Mouse (Mus musculus): ENCODE measurements at regions not wholly inside any gene's neighbourhood (a gene's known extent, or its start where the extent isn't known, plus 50 kb on each side); places are given as distances from the start of the nearest gene placed in this dataset.

DNA sequence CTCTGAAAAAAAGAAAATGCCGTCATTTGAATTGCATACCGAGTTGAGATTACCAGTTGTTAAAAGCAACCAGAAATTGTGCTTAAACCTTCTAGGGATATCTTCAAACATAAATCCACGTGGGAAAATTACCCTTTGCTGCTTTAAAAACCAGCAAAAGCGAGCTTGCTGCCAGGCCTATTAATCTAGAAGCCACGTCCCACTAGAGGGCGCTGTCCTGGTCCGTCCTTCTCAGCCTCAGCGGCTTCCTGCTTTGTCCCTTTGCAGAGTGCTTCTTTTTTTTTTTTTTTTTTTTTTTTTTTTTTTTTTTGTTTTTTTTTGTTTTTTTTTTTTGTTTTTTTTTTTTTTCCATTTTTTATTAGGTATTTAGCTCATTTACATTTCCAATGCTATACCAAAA, 173.9 kb downstream of the Cand1 start:
- H3K27me3 ChIP-seq: no peaks in the 10 kb centered on the region
- H3K9ac ChIP-seq: no peak overlapping the region
- H3K36me3 ChIP-seq: no peaks in the 10 kb centered on the region
- no peaks in the 10 kb centered on the region for H3K9me3 ChIP-seq
- H3K4me1 ChIP-seq: peaks cover 3% of the 10 kb centered on the region; the same call in 1 of the 2 replicates
- H3K4me2 ChIP-seq: no peak overlapping the region
- 36% methylated on average over 8 of the region's 8 CpGs for WGBS
- no peak overlapping the region for H3K27ac ChIP-seq
- ATAC-seq (ENCODE audit: insufficient number of reproducible peaks, low FRiP score, low TSS enrichment, low read depth): no peak
- no peak overlapping the region for H3K4me3 ChIP-seq

DNA sequence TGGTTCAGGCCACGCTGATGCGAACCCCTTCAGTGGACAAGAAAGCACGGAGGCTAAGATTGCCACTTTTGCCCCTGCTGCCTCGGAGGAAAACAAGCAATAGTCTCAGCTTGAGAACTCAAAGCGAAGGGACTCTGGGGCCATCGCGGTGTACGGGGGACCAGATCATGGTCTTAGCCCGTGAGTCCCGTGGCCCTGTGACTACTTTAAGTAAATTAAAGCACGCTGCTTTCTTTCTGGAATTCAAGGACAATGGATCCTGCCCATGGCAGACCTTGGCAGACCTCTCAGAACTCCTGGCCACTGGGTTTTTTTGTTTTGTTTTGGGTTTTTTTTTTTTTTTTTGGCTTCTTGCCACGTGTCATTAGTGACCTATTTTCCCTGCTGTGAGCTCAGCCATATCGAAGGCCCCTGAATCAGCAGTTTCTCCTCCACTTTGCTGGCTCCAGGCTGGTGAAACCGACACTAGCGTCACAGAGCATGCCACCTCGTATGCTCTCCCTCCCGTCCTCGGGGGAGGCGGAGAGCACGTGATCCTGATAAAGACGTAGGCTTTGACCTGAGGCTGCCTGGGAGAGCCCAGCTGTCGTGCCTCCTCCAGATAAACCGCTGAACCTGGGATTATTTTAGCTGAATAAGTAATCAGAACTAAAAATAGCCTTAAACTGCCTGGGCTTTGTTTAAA, 174.6 kb downstream of the Cand1 start:
- no peaks in the 10 kb centered on the region for H3K9me3 ChIP-seq
- no peak overlapping the region for H3K4me2 ChIP-seq
- WGBS: 44% methylated on average over 23 of the region's 23 CpGs
- no peaks in the 10 kb centered on the region for H3K36me3 ChIP-seq
- ATAC-seq (ENCODE audit: insufficient number of reproducible peaks, low FRiP score, low TSS enrichment, low read depth): no peak
- no peaks in the 10 kb centered on the region for H3K27me3 ChIP-seq
- H3K4me1 ChIP-seq: peaks cover 3% of the 10 kb centered on the region; the same call in 1 of the 2 replicates
- H3K4me3 ChIP-seq: no peak overlapping the region
- H3K27ac ChIP-seq: no peak overlapping the region
- H3K9ac ChIP-seq: no peak overlapping the region

DNA sequence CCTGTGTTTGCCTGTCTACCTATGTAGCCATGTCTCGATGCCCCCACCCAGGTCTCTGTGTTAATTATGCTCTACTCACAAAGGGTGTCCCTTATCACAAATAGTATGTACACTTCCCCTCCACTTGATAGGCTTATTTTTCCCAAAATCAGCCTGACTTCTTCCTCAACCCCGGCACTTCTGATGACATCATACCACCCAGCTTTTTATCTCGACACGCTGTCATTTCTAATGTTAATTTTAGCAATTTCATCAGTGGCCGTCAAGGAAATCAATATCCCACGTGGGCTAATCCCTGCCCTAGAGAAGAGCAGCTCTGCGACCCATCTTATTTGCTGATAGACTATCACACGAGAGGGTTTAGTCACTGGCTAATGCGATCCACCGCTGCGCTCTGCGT, 175.6 kb downstream of the Cand1 start:
- 90% methylated on average over 12 of the region's 12 CpGs for WGBS
- H3K4me1 ChIP-seq: peaks cover 3% of the 10 kb centered on the region; the same call in 1 of the 2 replicates
- ATAC-seq (ENCODE audit: insufficient number of reproducible peaks, low FRiP score, low TSS enrichment, low read depth): no peak
- H3K4me3 ChIP-seq: no peak overlapping the region
- H3K9ac ChIP-seq: no peak overlapping the region
- H3K36me3 ChIP-seq: no peaks in the 10 kb centered on the region
- H3K27me3 ChIP-seq: no peaks in the 10 kb centered on the region
- no peak overlapping the region for H3K27ac ChIP-seq
- no peak overlapping the region for H3K4me2 ChIP-seq
- no peaks in the 10 kb centered on the region for H3K9me3 ChIP-seq

DNA sequence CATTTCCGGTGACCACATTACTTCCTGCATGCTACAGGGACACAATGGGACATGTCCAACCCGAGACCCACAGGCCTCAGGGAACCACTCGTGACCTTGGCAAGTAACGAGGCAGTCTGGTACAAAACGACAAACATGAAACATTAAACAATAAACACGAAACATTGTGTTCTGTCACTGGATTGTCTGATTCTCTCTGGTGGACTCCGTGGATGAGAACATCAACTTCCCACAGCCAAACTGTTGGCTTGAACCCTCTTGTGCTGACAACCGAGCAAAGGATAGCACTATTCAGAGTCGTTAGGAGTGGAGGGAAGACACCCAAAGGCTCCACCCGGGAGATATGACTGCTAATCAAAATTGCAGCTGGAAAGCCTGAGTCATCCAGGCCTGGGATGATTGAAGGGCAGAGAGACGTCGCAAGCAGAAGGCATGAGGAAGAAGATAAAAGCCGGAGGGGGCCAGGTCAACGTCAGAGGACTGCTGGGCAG, 176.6 kb downstream of the Cand1 start:
- no peak overlapping the region for H3K9ac ChIP-seq
- no peaks in the 10 kb centered on the region for H3K36me3 ChIP-seq
- peaks cover 6% of the 10 kb centered on the region; the same call in 1 of the 2 replicates for H3K4me1 ChIP-seq
- no peaks in the 10 kb centered on the region for H3K9me3 ChIP-seq
- no peak for ATAC-seq (ENCODE audit: insufficient number of reproducible peaks, low FRiP score, low TSS enrichment, low read depth)
- 73% methylated on average over 14 of the region's 14 CpGs for WGBS
- H3K27me3 ChIP-seq: no peaks in the 10 kb centered on the region
- no peak overlapping the region for H3K4me2 ChIP-seq
- no peak overlapping the region for H3K4me3 ChIP-seq
- no peak overlapping the region for H3K27ac ChIP-seq

- ATAC-seq (ENCODE audit: insufficient number of reproducible peaks, low FRiP score, low TSS enrichment, low read depth): no peak
- Histone ChIP-seq H3K4me1 (peaks cover 6% of the 10 kb centered on the region; the same call in 1 of the 2 replicates), H3K9ac (no peak overlapping the region), H3K27me3 (no peaks in the 10 kb centered on the region), H3K4me3 (no peak overlapping the region), H3K36me3 (no peaks in the 10 kb centered on the region), H3K27ac (no peak overlapping the region), H3K4me2 (no peak overlapping the region), H3K9me3 (no peaks in the 10 kb centered on the region)
- 70% methylated on average over 13 of the region's 13 CpGs for WGBS
These were observed 177.8 kb downstream of the Cand1 start for GRCm38 (mm10) chr10:119061958-119062599.

DNA sequence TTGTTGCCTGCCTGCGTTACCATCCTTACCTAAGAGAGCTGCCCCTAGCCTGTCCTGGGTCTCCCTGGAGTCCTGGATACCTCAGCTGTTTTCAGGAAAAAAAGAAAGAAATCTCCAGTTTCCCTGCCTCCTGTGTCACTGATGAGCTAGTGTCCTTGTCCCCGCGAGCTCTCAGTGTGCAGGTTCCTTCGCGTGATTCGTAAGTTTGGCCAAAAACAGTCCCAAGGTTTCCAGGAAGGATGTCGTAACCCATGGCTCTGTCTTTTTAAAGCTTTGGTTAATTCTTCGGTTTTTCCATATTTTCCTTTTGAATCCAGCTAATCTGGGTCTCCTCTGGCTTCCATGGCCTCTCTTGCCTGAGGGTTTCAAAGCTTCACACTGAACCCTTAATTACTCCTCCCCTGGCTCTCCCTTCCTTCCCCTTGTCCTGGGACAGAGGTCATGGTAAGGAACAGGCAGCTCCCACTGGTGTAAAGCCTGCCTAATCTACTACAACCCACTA, 178.5 kb downstream of the Cand1 start:
- 68% methylated on average over 8 of the region's 8 CpGs for WGBS
- Histone ChIP-seq H3K9ac (no peak overlapping the region), H3K36me3 (no peaks in the 10 kb centered on the region), H3K9me3 (no peaks in the 10 kb centered on the region), H3K4me3 (no peak overlapping the region), H3K27ac (no peak overlapping the region), H3K4me2 (no peak overlapping the region), H3K27me3 (no peaks in the 10 kb centered on the region), H3K4me1 (peaks cover 8% of the 10 kb centered on the region)
- no peak for ATAC-seq (ENCODE audit: insufficient number of reproducible peaks, low FRiP score, low TSS enrichment, low read depth)

- no peak overlapping the region for H3K9ac ChIP-seq
- H3K4me3 ChIP-seq: no peak overlapping the region
- H3K4me2 ChIP-seq: no peak overlapping the region
- no peaks in the 10 kb centered on the region for H3K9me3 ChIP-seq
- WGBS: 60% methylated on average over 10 of the region's 10 CpGs
- H3K27ac ChIP-seq: no peak overlapping the region
- peaks cover 23% of the 10 kb centered on the region for H3K4me1 ChIP-seq
- no peaks in the 10 kb centered on the region for H3K27me3 ChIP-seq
- ATAC-seq (ENCODE audit: insufficient number of reproducible peaks, low FRiP score, low TSS enrichment, low read depth): no peak
- no peaks in the 10 kb centered on the region for H3K36me3 ChIP-seq
These were observed 181.3 kb downstream of the Cand1 start for GRCm38 (mm10) chr10:119058493-119059020.

- 20% methylated on average over 13 of the region's 13 CpGs for WGBS
- ATAC-seq (ENCODE audit: insufficient number of reproducible peaks, low FRiP score, low TSS enrichment, low read depth): no peak; the same call in 1 of the 2 replicates
These were observed 184.6 kb downstream of the Cand1 start for GRCm38 (mm10) chr10:119055199-119055785.

GRCm38 (mm10) chr10:119054191-119055175, 184.5 kb upstream of the Dyrk2 start:
- ATAC-seq (ENCODE audit: insufficient number of reproducible peaks, low FRiP score, low TSS enrichment, low read depth): no peak
- Histone ChIP-seq H3K27ac (peak overlapping the region; percentile 65; the same call in 1 of the 2 replicates), H3K4me2 (peak overlapping the region; percentile 37; the same call in 1 of the 2 replicates), H3K4me3 (no peak overlapping the region), H3K27me3 (no peaks in the 10 kb centered on the region), H3K9me3 (no peaks in the 10 kb centered on the region), H3K4me1 (peaks cover 40% of the 10 kb centered on the region), H3K9ac (no peak overlapping the region), H3K36me3 (no peaks in the 10 kb centered on the region)
- WGBS: 65% methylated on average over 22 of the region's 22 CpGs

More at GRCm38 (mm10) chr10:119055199-119055785, 184.6 kb downstream of the Cand1 start:
- H3K9me3 ChIP-seq: no peaks in the 10 kb centered on the region
- H3K9ac ChIP-seq: no peak overlapping the region
- peaks cover 40% of the 10 kb centered on the region for H3K4me1 ChIP-seq
- H3K27ac ChIP-seq: peak overlapping the region; percentile 65
- 0 out of 2 replicates have a peak overlapping the region, but pooled peaks have one; percentile 1 for H3K4me3 ChIP-seq
- H3K4me2 ChIP-seq: peak overlapping the region; percentile 37
- no peaks in the 10 kb centered on the region for H3K36me3 ChIP-seq
- H3K27me3 ChIP-seq: no peaks in the 10 kb centered on the region

GRCm38 (mm10) chr10:119052441-119053041, 182.5 kb upstream of the Dyrk2 start:
- Histone ChIP-seq H3K27ac (no peak overlapping the region), H3K9ac (no peak overlapping the region), H3K4me1 (peaks cover 37% of the 10 kb centered on the region), H3K4me2 (no peak overlapping the region), H3K4me3 (no peak overlapping the region), H3K27me3 (no peaks in the 10 kb centered on the region), H3K36me3 (no peaks in the 10 kb centered on the region), H3K9me3 (no peaks in the 10 kb centered on the region)
- ATAC-seq (ENCODE audit: insufficient number of reproducible peaks, low FRiP score, low TSS enrichment, low read depth): no peak
- WGBS: 52% methylated on average over 1 of the region's 1 CpGs

Measured in limb, embryonic 15.5 days (tissue).